Mouse (Mus musculus) A20 (cell line): ENCODE results near the gene Padi6.

Experiments
- DNase-seq: peaks from one replicate; pipeline ENCODE4 v3.0.0-alpha.2; 2011; ENCODE audit warnings: low read depth, low spot score

The Padi6 gene

GRCm38 (mm10) chr4:140684881-140685303 is 57.6 kb downstream of the Padi6 start:
- no peak for DNase-seq

- DNase-seq, result peak; percentile 88
Measured at GRCm38 (mm10) chr4:140684141-140684871, 58.1 kb downstream of the Padi6 start.

- no peak for DNase-seq
Measured at GRCm38 (mm10) chr4:140683608-140684007, 58.8 kb downstream of the Padi6 start.

GRCm38 (mm10) chr4:140680731-140681397 is 61.6 kb downstream of the Padi6 start:
- DNase-seq, result peak; percentile 65

- DNase-seq, result peak; percentile 89
Measured at GRCm38 (mm10) chr4:140679723-140680380, 62.6 kb downstream of the Padi6 start.

- DNase-seq, result peak; percentile 59
Measured at GRCm38 (mm10) chr4:140679038-140679437, 63.4 kb downstream of the Padi6 start.
